Mouse (Mus musculus) mesoderm, embryonic 11.5 days (tissue): ENCODE measurements around the gene Slc25a5.

Source experiments
- DNase-seq: peaks from one replicate; pipeline ENCODE4 v3.0.0-alpha.2; 2012; ENCODE audit warnings: low read depth, low spot score

Gene Slc25a5

GRCm38 (mm10) chrX:36837069-36837676 is 41.7 kb downstream of the Slc25a5 start:
- DNase-seq: no peak

- no peak for DNase-seq
Observed at GRCm38 (mm10) chrX:36839391-36839790, 43.9 kb downstream of the Slc25a5 start.

GRCm38 (mm10) chrX:36841698-36842097 is 46.2 kb downstream of the Slc25a5 start:
- no peak for DNase-seq

- DNase-seq: no peak
Observed at GRCm38 (mm10) chrX:36843346-36843990, 48.0 kb downstream of the Slc25a5 start.

GRCm38 (mm10) chrX:36847152-36847551 is 51.7 kb downstream of the Slc25a5 start:
- DNase-seq: no peak
